Mouse (Mus musculus): ENCODE measurements around the gene Olfr1428. TPM values are rescaled to one million over a fixed set of nuclear protein-coding genes. Genes with fewer than 3 reads are reported as not detected.
"Not testable (repeated sequence)": the region's sequence is repeated elsewhere in the genome, so short reads cannot be mapped to it uniquely, and the experiment has no call there.

The Olfr1428 gene
- total and polyA plus RNA-seq, 2 experiments from 2014 or later = not detected

GRCm38 (mm10) chr19:12104541-12104940 is 11.2 kb downstream of the Olfr1428 start:
- no peak for ATAC-seq
- no peak overlapping the region for H3K27ac ChIP-seq
- 60% methylated on average over 1 of the region's 1 CpGs for WGBS
- no peaks in the 10 kb centered on the region for H3K27me3 ChIP-seq (ENCODE audit: insufficient read depth, low read length)
- H3K36me3 ChIP-seq (ENCODE audit: insufficient read depth, low read length) = no peaks in the 10 kb centered on the region
- no peaks in the 10 kb centered on the region for H3K4me1 ChIP-seq (ENCODE audit: insufficient read depth, low read length)
- no peaks in the 10 kb centered on the region for H3K9me3 ChIP-seq (ENCODE audit: low read length)
- H3K9ac ChIP-seq (replicated peaks; ENCODE audit: low read length) = no peak overlapping the region
- H3K4me2 ChIP-seq (ENCODE audit: low read depth, low read length) = no peak overlapping the region
- H3K4me3 ChIP-seq (ENCODE audit: low read length) = no peak overlapping the region
- no peak for DNase-seq (ENCODE audit: low spot score)
- TF ChIP-seq CTCF (IDR thresholded peaks at IDR 0.05; ENCODE audit: low read depth) = no peak

DNA sequence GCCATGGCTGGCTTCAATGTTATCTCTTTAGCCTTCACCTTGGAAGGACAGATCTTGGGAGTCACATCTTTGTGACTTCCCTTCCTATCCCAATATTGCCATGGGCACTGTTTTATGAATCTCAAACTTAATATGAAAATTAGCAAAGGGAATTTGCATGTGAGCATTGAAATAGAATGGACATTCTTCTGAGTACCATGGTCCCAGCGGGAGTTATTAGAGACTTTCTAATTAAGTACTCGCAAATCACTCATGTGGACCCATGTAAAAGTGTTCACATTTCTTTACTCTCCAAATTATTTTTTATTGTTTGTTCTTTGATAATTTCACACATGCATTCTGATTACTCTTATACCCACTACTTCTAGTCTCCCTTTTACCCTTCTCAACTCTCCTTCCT is 12.5 kb downstream of the Olfr1428 start, which contains the start of gene Olfr1427:
Olfr1427 (minus strand) TSS at position 101 of the 400 bp plus-strand sequence.
- 95% methylated on average over 2 of the region's 2 CpGs for WGBS
- no peak within 1 kb of the TSS for H3K9ac ChIP-seq (replicated peaks; ENCODE audit: low read length)
- no peaks in the 10 kb centered on the region for H3K36me3 ChIP-seq (ENCODE audit: insufficient read depth, low read length)
- TF ChIP-seq CTCF (IDR thresholded peaks at IDR 0.05; ENCODE audit: low read depth) = no peak
- H3K4me1 ChIP-seq (ENCODE audit: insufficient read depth, low read length) = no peaks in the 10 kb centered on the region
- H3K9me3 ChIP-seq (ENCODE audit: low read length) = no peaks in the 10 kb centered on the region
- no peaks in the 10 kb centered on the region for H3K27me3 ChIP-seq (ENCODE audit: insufficient read depth, low read length)
- ATAC-seq (no peak), DNase-seq (ENCODE audit: low spot score) (no peak)
- H3K27ac ChIP-seq = no peak within 1 kb of the TSS
- H3K4me2 ChIP-seq (ENCODE audit: low read depth, low read length) = no peak within 1 kb of the TSS
- H3K4me3 ChIP-seq (ENCODE audit: low read length) = no peak within 1 kb of the TSS

- Histone ChIP-seq H3K9ac (replicated peaks; ENCODE audit: low read length) (no peak within 1 kb of the TSS), H3K36me3 (ENCODE audit: insufficient read depth, low read length) (no peaks in the 10 kb centered on the region), H3K27ac (no peak within 1 kb of the TSS), H3K9me3 (ENCODE audit: low read length) (no peaks in the 10 kb centered on the region), H3K4me2 (ENCODE audit: low read depth, low read length) (no peak within 1 kb of the TSS), H3K4me1 (ENCODE audit: insufficient read depth, low read length) (no peaks in the 10 kb centered on the region), H3K27me3 (ENCODE audit: insufficient read depth, low read length) (no peaks in the 10 kb centered on the region), H3K4me3 (ENCODE audit: low read length) (no peak within 1 kb of the TSS)
- TF ChIP-seq CTCF (IDR thresholded peaks at IDR 0.05; ENCODE audit: low read depth) = no peak
- DNase-seq (ENCODE audit: low spot score) = no peak
- WGBS = 84% methylated on average over 1 of the region's 1 CpGs
- no peak for ATAC-seq
Measured at GRCm38 (mm10) chr19:12091913-12092312, 23.8 kb downstream of the Olfr1428 start, which contains the start of gene Olfr1426. TSS of gene Olfr1426 (minus strand) at chr19:12092013.

GRCm38 (mm10) chr19:12077631-12078030 is 38.1 kb downstream of the Olfr1428 start, which contains the start of gene Olfr1425:
TSS of gene Olfr1425 (minus strand) at chr19:12077731.
- not testable (repeated sequence) for H3K9me3 ChIP-seq (ENCODE audit: low read length); ATAC-seq; H3K4me3 ChIP-seq (ENCODE audit: low read length); H3K27ac ChIP-seq; H3K4me2 ChIP-seq (ENCODE audit: low read depth, low read length); DNase-seq (ENCODE audit: low spot score); H3K4me1 ChIP-seq (ENCODE audit: insufficient read depth, low read length); H3K36me3 ChIP-seq (ENCODE audit: insufficient read depth, low read length); H3K9ac ChIP-seq (replicated peaks; ENCODE audit: low read length); H3K27me3 ChIP-seq (ENCODE audit: insufficient read depth, low read length)
- 80% methylated on average over 4 of the region's 4 CpGs for WGBS

- H3K27me3 ChIP-seq (ENCODE audit: insufficient read depth, low read length); H3K9me3 ChIP-seq (ENCODE audit: low read length); ATAC-seq; H3K4me1 ChIP-seq (ENCODE audit: insufficient read depth, low read length); H3K27ac ChIP-seq; H3K4me3 ChIP-seq (ENCODE audit: low read length); H3K4me2 ChIP-seq (ENCODE audit: low read depth, low read length); H3K9ac ChIP-seq (replicated peaks; ENCODE audit: low read length); DNase-seq (ENCODE audit: low spot score); H3K36me3 ChIP-seq (ENCODE audit: insufficient read depth, low read length): not testable (repeated sequence)
- WGBS = 72% methylated on average over 1 of the region's 1 CpGs
Measured at GRCm38 (mm10) chr19:12069546-12069945, 46.2 kb downstream of the Olfr1428 start.

DNA sequence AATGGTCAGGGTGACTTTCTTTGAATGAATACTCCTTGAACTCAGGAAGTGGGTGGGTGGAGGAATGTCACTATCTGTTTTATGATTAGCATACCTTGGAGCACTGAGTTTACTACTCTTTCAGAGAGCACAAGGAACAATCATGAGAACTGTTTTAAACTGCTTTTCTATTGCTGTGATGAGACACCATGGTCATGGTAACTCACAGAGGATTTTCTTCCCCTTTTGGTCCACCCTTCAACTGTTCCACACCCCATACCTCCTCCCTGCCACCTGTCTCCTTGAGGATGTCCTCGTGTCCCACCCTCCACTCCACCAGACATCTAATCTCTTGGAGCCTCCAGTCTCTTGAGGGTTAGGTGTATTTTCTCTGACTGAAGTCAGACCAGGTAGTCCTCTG is 47.9 kb downstream of the Olfr1428 start:
- WGBS = 68% methylated on average over 1 of the region's 1 CpGs
- not testable (repeated sequence) for H3K4me1 ChIP-seq (ENCODE audit: insufficient read depth, low read length); DNase-seq (ENCODE audit: low spot score); H3K36me3 ChIP-seq (ENCODE audit: insufficient read depth, low read length); H3K27ac ChIP-seq; H3K9ac ChIP-seq (replicated peaks; ENCODE audit: low read length); H3K9me3 ChIP-seq (ENCODE audit: low read length); H3K4me2 ChIP-seq (ENCODE audit: low read depth, low read length); H3K4me3 ChIP-seq (ENCODE audit: low read length); ATAC-seq; H3K27me3 ChIP-seq (ENCODE audit: insufficient read depth, low read length)

DNA sequence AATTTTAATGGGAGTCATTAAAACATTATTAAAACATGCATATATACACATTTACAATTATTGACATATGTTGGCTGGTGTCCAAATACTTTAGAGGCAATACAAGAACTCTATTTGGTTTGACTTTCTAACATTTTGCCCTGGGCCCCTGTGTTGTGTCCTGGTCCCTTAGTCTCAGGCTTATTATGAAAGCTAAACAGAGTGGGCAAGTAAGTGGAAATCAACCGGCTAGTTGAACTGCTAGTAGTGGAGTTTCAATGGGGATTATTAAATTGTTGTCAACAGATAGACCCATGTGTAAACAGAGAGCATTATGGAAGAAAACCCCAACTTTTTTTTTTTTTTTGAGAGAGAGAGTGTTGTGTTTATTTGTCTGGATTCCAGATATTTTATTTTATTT is 53.1 kb downstream of the Olfr1428 start, which contains the start of gene Olfr1424:
Olfr1424 (minus strand) TSS at position 101 of the 400 bp plus-strand sequence.
- not testable (repeated sequence) for H3K36me3 ChIP-seq (ENCODE audit: insufficient read depth, low read length); H3K4me3 ChIP-seq (ENCODE audit: low read length); DNase-seq (ENCODE audit: low spot score); H3K4me2 ChIP-seq (ENCODE audit: low read depth, low read length); H3K9ac ChIP-seq (replicated peaks; ENCODE audit: low read length); H3K27ac ChIP-seq; H3K27me3 ChIP-seq (ENCODE audit: insufficient read depth, low read length); H3K9me3 ChIP-seq (ENCODE audit: low read length); H3K4me1 ChIP-seq (ENCODE audit: insufficient read depth, low read length); ATAC-seq
- WGBS = 85% methylated on average over 1 of the region's 1 CpGs

Other genes starting within 250 kb of the Olfr1428 start
- not detected in 2 replicates for gene Olfr1419, start 240.8 kb downstream of the Olfr1428 start, total RNA-seq (2014; rRNA removed)
- gene Olfr1419, start 240.8 kb downstream of the Olfr1428 start, polyA plus RNA-seq (2015; fragmentation: Nextera tagmentation; extraction: Ambion mirVana) = not detected in 2 replicates
- not detected in 2 replicates for gene Olfr1420, start 229.3 kb downstream of the Olfr1428 start, total RNA-seq (2014; rRNA removed)
- gene Olfr1420, start 229.3 kb downstream of the Olfr1428 start, polyA plus RNA-seq (2015; fragmentation: Nextera tagmentation; extraction: Ambion mirVana) = not detected in 2 replicates
- 11.1 and 12.3 TPM in 2 replicates for gene Patl1, start 203.5 kb downstream of the Olfr1428 start, total RNA-seq (2014; rRNA removed)
- gene Patl1, start 203.5 kb downstream of the Olfr1428 start, polyA plus RNA-seq (2015; fragmentation: Nextera tagmentation; extraction: Ambion mirVana) = 9.8 and 11.5 TPM in 2 replicates
- 25.5 and 28.0 TPM in 2 replicates for gene Osbp, start 150.0 kb downstream of the Olfr1428 start, total RNA-seq (2014; rRNA removed)
- 2.5 and 2.6 TPM in 2 replicates for gene Osbp, start 150.0 kb downstream of the Olfr1428 start, polyA plus RNA-seq (2015; fragmentation: Nextera tagmentation; extraction: Ambion mirVana)
- not detected in 2 replicates for gene Olfr1423, start 74.6 kb downstream of the Olfr1428 start, total RNA-seq (2014; rRNA removed)
- gene Olfr1423, start 74.6 kb downstream of the Olfr1428 start, polyA plus RNA-seq (2015; fragmentation: Nextera tagmentation; extraction: Ambion mirVana) = not detected in 2 replicates
- gene Olfr1424, start 53.2 kb downstream of the Olfr1428 start, total RNA-seq (2014; rRNA removed) = not detected in 2 replicates
- gene Olfr1424, start 53.2 kb downstream of the Olfr1428 start, polyA plus RNA-seq (2015; fragmentation: Nextera tagmentation; extraction: Ambion mirVana) = not detected in 2 replicates
- gene Olfr1425, start 38.2 kb downstream of the Olfr1428 start, total RNA-seq (2014; rRNA removed) = not detected in 2 replicates
- not detected in 2 replicates for gene Olfr1425, start 38.2 kb downstream of the Olfr1428 start, polyA plus RNA-seq (2015; fragmentation: Nextera tagmentation; extraction: Ambion mirVana)
- not detected in 2 replicates for gene Olfr1426, start 23.9 kb downstream of the Olfr1428 start, total RNA-seq (2014; rRNA removed)
- gene Olfr1426, start 23.9 kb downstream of the Olfr1428 start, polyA plus RNA-seq (2015; fragmentation: Nextera tagmentation; extraction: Ambion mirVana) = not detected in 2 replicates
- gene Olfr1427, start 12.6 kb downstream of the Olfr1428 start, total RNA-seq (2014; rRNA removed) = not detected in 2 replicates
- gene Olfr1427, start 12.6 kb downstream of the Olfr1428 start, polyA plus RNA-seq (2015; fragmentation: Nextera tagmentation; extraction: Ambion mirVana) = not detected in 2 replicates
- not detected in 2 replicates for gene Olfr76, start 7.3 kb upstream of the Olfr1428 start, total RNA-seq (2014; rRNA removed)
- gene Olfr76, start 7.3 kb upstream of the Olfr1428 start, polyA plus RNA-seq (2015; fragmentation: Nextera tagmentation; extraction: Ambion mirVana) = not detected in 2 replicates
- gene Olfr1555-ps1, start 54.2 kb upstream of the Olfr1428 start, total RNA-seq (2014; rRNA removed) = not detected in 2 replicates
- gene Olfr1555-ps1, start 54.2 kb upstream of the Olfr1428 start, polyA plus RNA-seq (2015; fragmentation: Nextera tagmentation; extraction: Ambion mirVana) = not detected in 2 replicates
- not detected in 2 replicates for gene Olfr1431, start 84.7 kb upstream of the Olfr1428 start, total RNA-seq (2014; rRNA removed)
- not detected in 2 replicates for gene Olfr1431, start 84.7 kb upstream of the Olfr1428 start, polyA plus RNA-seq (2015; fragmentation: Nextera tagmentation; extraction: Ambion mirVana)
- not detected in 2 replicates for gene Olfr1432, start 116.7 kb upstream of the Olfr1428 start, total RNA-seq (2014; rRNA removed)
- gene Olfr1432, start 116.7 kb upstream of the Olfr1428 start, polyA plus RNA-seq (2015; fragmentation: Nextera tagmentation; extraction: Ambion mirVana) = not detected in 2 replicates
- gene Olfr262, start 125.8 kb upstream of the Olfr1428 start, total RNA-seq (2014; rRNA removed) = not detected in 2 replicates
- not detected in 2 replicates for gene Olfr262, start 125.8 kb upstream of the Olfr1428 start, polyA plus RNA-seq (2015; fragmentation: Nextera tagmentation; extraction: Ambion mirVana)
- not detected in 2 replicates for gene Olfr235, start 145.1 kb upstream of the Olfr1428 start, total RNA-seq (2014; rRNA removed)
- gene Olfr235, start 145.1 kb upstream of the Olfr1428 start, polyA plus RNA-seq (2015; fragmentation: Nextera tagmentation; extraction: Ambion mirVana) = not detected in 2 replicates
- not detected in 2 replicates for gene Olfr1434, start 164.0 kb upstream of the Olfr1428 start, total RNA-seq (2014; rRNA removed)
- gene Olfr1434, start 164.0 kb upstream of the Olfr1428 start, polyA plus RNA-seq (2015; fragmentation: Nextera tagmentation; extraction: Ambion mirVana) = not detected in 2 replicates
- gene Olfr1436, start 183.2 kb upstream of the Olfr1428 start, total RNA-seq (2014; rRNA removed) = not detected in 2 replicates
- not detected in 2 replicates for gene Olfr1436, start 183.2 kb upstream of the Olfr1428 start, polyA plus RNA-seq (2015; fragmentation: Nextera tagmentation; extraction: Ambion mirVana)
- gene Olfr1437, start 209.2 kb upstream of the Olfr1428 start, total RNA-seq (2014; rRNA removed) = not detected in 2 replicates
- gene Olfr1437, start 209.2 kb upstream of the Olfr1428 start, polyA plus RNA-seq (2015; fragmentation: Nextera tagmentation; extraction: Ambion mirVana) = not detected in 2 replicates
- gene Olfr1438-ps1, start 220.0 kb upstream of the Olfr1428 start, total RNA-seq (2014; rRNA removed) = not detected in 2 replicates
- gene Olfr1438-ps1, start 220.0 kb upstream of the Olfr1428 start, polyA plus RNA-seq (2015; fragmentation: Nextera tagmentation; extraction: Ambion mirVana) = not detected in 2 replicates